8 mouse cellular contexts compared by ENCODE assay signal in the genomic region with DNA sequence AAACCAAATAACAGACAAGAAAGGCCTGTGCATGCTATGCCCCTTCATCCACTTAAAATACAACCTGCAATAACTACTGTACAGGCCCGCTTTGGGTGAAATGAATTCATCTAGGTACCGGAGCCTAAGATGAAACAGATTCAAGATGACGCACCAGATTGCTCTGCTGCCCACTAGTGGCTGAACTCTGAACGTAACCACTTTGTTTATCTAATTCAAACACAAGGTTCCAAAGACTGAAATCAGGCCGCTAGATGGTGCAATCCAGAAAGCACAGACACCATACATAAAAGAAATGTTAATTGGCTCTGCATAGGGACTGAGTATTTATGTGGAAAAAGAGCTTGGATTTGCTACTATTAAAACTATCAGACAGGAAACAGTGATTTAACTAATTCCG. TPM values are rescaled to one million over a fixed set of nuclear protein-coding genes. Genes with fewer than 3 reads are reported as not detected.
DNase-seq lines count a peak whose midpoint lies in the region; ATAC-seq lines count a peak whose summit lies in the region.

No protein-coding gene starts in this region.

- no peak overlapping the region for H3K4me3 ChIP-seq in forebrain, embryonic 14.5 days (ENCODE audit: low read depth, low read length)
- no peak overlapping the region for H3K4me3 ChIP-seq in hindbrain, embryonic 11.5 days (ENCODE audit: low read depth, low read length)

- H3K9ac ChIP-seq in forebrain, embryonic 14.5 days (ENCODE audit: low read length), result no peak overlapping the region
- no peak overlapping the region for H3K9ac ChIP-seq in hindbrain, embryonic 11.5 days (ENCODE audit: low read depth, low read length)

- H3K9me3 ChIP-seq in forebrain, embryonic 14.5 days (replicated peaks; ENCODE audit: control insufficient read depth, low read length), result no peaks in the 10 kb centered on the region
- no peaks in the 10 kb centered on the region for H3K9me3 ChIP-seq in hindbrain, embryonic 11.5 days (ENCODE audit: control insufficient read depth, low read length)

- 30% methylated on average over 6 of the region's 6 CpGs for WGBS in forebrain, embryonic 14.5 days
- 55% methylated on average over 6 of the region's 6 CpGs for WGBS in hindbrain, embryonic 11.5 days

- peak; percentile 80 for DNase-seq in Muller cell, postnatal 12 days (ENCODE audit: inconsistent ontology term)
- peak; percentile 78 for DNase-seq in cerebellum, adult 11 months
- peak; percentile 98 for DNase-seq in forebrain, embryonic 14.5 days (ENCODE audit: low spot score)
- DNase-seq in hindbrain, embryonic 11.5 days (ENCODE audit: low spot score), result peak; percentile 90
- DNase-seq in layer of hippocampus, adult 9-11 months, result peak; percentile 92
- DNase-seq in lung, postnatal 10 days, result peak; percentile 95
- peak; percentile 73 for DNase-seq in retina, adult 2 months (ENCODE audit: low read depth, low spot score)
- DNase-seq in thymus, postnatal 4 days, result peak; percentile 94

- no peaks in the 10 kb centered on the region for H3K27me3 ChIP-seq in forebrain, embryonic 14.5 days (replicated peaks; ENCODE audit: control insufficient read depth, insufficient read depth, low read length)
- H3K27me3 ChIP-seq in hindbrain, embryonic 11.5 days (ENCODE audit: control insufficient read depth, insufficient read depth, low read length), result no peaks in the 10 kb centered on the region

- H3K4me2 ChIP-seq in forebrain, embryonic 14.5 days (ENCODE audit: low read length), result no peak overlapping the region
- no peak overlapping the region for H3K4me2 ChIP-seq in hindbrain, embryonic 11.5 days (replicated peaks; ENCODE audit: low read depth, low read length)

- peaks cover 92% of the 10 kb centered on the region for H3K36me3 ChIP-seq in forebrain, embryonic 14.5 days (ENCODE audit: control insufficient read depth, insufficient read depth, low read length)
- peaks cover 30% of the 10 kb centered on the region for H3K36me3 ChIP-seq in hindbrain, embryonic 11.5 days (ENCODE audit: control insufficient read depth, insufficient read depth, low read length)

- ATAC-seq in forebrain, embryonic 14.5 days, result peak; percentile 94
- no peak for ATAC-seq in hindbrain, embryonic 11.5 days (ENCODE audit: low FRiP score)

- H3K27ac ChIP-seq in forebrain, embryonic 14.5 days (ENCODE audit: low read depth, low read length), result no peak overlapping the region
- H3K27ac ChIP-seq in hindbrain, embryonic 11.5 days (ENCODE audit: low read depth, low read length), result no peak overlapping the region

- H3K4me1 ChIP-seq in forebrain, embryonic 14.5 days (ENCODE audit: control insufficient read depth, insufficient read depth, low read length), result no peaks in the 10 kb centered on the region
- H3K4me1 ChIP-seq in hindbrain, embryonic 11.5 days (replicated peaks; ENCODE audit: control insufficient read depth, insufficient read depth, low read length), result no peaks in the 10 kb centered on the region

RNA-seq across cellular contexts. Expression of gene Ddx21, which starts 11.9 kb away (rescaled TPM):
- 20.6 and 22.5 TPM in 2 replicates for polyA plus RNA-seq in forebrain, embryonic 14.5 days (2014; fragmentation: Nextera tagmentation; extraction: Ambion mirVana)
- polyA plus RNA-seq in hindbrain, embryonic 11.5 days (2014; fragmentation: Nextera tagmentation; extraction: Ambion mirVana), result 33.7 and 37.1 TPM in 2 replicates

RNA-seq across cellular contexts. Expression of gene Kif1bp, which starts 11.9 kb away (rescaled TPM):
- polyA plus RNA-seq in forebrain, embryonic 14.5 days (2014; fragmentation: Nextera tagmentation; extraction: Ambion mirVana), result 74.4 and 74.9 TPM in 2 replicates
- 55.9 and 60.2 TPM in 2 replicates for polyA plus RNA-seq in hindbrain, embryonic 11.5 days (2014; fragmentation: Nextera tagmentation; extraction: Ambion mirVana)
